Mouse (Mus musculus) stomach, postnatal 0 days (tissue): ENCODE data around the gene Appl2. TPM values are rescaled to one million over a fixed set of nuclear protein-coding genes. Genes with fewer than 3 reads are reported as not detected.

Source experiments
- ATAC-seq: fragments of 200-750 bp; cut with Nextera tagmentation; 2 replicates; pipeline ENCODE4 v1.8.0; 2017; ENCODE audit not compliant: low FRiP score, low TSS enrichment
- DNase-seq: peaks from one replicate; pipeline ENCODE4 v3.0.0-alpha.2; 2016; ENCODE audit warnings: low spot score
- H3K27ac ChIP-seq: fragments of 300-500 bp; sonication (generic); replicated peaks from 2 replicates; pipeline ENCODE4 v1.5.1; 2014; ENCODE audit warnings: mild to moderate bottlenecking, control low read depth
- H3K27me3 ChIP-seq: fragments of 300-500 bp; sonication (generic); 2 replicates; pipeline ENCODE4 v1.6.1; 2014; ENCODE audit warnings: low read length; ENCODE audit not compliant: control insufficient read depth, insufficient read depth
- H3K36me3 ChIP-seq: fragments of 300-500 bp; sonication (generic); 2 replicates; pipeline ENCODE4 v1.6.1; 2014; ENCODE audit warnings: low read length, mixed read lengths; ENCODE audit not compliant: control insufficient read depth, insufficient read depth
- H3K4me1 ChIP-seq: fragments of 300-500 bp; sonication (generic); replicated peaks from 2 replicates; pipeline ENCODE4 v1.6.1; 2014; ENCODE audit warnings: antibody characterized with exemption; ENCODE audit not compliant: control insufficient read depth, insufficient read depth
- H3K4me2 ChIP-seq: fragments of 300-500 bp; sonication (generic); replicated peaks from 2 replicates; pipeline ENCODE4 v1.6.1; 2014; ENCODE audit warnings: low read depth, mild to moderate bottlenecking, control low read depth, moderate library complexity
- H3K4me3 ChIP-seq: fragments of 300-500 bp; sonication (generic); 2 replicates; pipeline ENCODE4 v1.5.1; 2014; ENCODE audit warnings: low read depth, low read length, control low read depth
- H3K9ac ChIP-seq: fragments of 300-500 bp; sonication (generic); 2 replicates; pipeline ENCODE4 v1.6.1; 2014; ENCODE audit warnings: mild to moderate bottlenecking, low read length, control low read depth, mixed read lengths
- H3K9me3 ChIP-seq: fragments of 300-500 bp; sonication (generic); 2 replicates; pipeline ENCODE4 v1.6.1; 2016; ENCODE audit warnings: low read length; ENCODE audit not compliant: control insufficient read depth
- CTCF ChIP-seq: IDR thresholded peaks from 2 replicates; pipeline ENCODE4 v1.5.1; 2016; ENCODE audit warnings: antibody characterized with exemption, low read depth, mild to moderate bottlenecking, moderate library complexity
- EP300 ChIP-seq: optimal IDR thresholded peaks from 2 replicates; pipeline ENCODE3; 2016; ENCODE audit warnings: antibody characterized with exemption
- WGBS: fragments of 180-500 bp; shearing (Covaris S2); extraction: QIAGEN DNeasy Blood & Tissue Kit; methylation state at CpG from one replicate; pipeline ENCODE4 v1.1.7; 2014; 5-methylcytosine and 5-hydroxymethylcytosine counted together
- polyA plus RNA-seq: library from polyadenylated mRNA; unstranded; fragments of >200 nt; fragmentation: Nextera tagmentation; extraction: Ambion mirVana; gene quantifications from 2 replicates; pipeline ENCODE4 v1.2.1, GENCODE M21; 2015

Appl2 gene
- 34.3 and 35.8 TPM in 2 replicates for polyA plus RNA-seq

DNA sequence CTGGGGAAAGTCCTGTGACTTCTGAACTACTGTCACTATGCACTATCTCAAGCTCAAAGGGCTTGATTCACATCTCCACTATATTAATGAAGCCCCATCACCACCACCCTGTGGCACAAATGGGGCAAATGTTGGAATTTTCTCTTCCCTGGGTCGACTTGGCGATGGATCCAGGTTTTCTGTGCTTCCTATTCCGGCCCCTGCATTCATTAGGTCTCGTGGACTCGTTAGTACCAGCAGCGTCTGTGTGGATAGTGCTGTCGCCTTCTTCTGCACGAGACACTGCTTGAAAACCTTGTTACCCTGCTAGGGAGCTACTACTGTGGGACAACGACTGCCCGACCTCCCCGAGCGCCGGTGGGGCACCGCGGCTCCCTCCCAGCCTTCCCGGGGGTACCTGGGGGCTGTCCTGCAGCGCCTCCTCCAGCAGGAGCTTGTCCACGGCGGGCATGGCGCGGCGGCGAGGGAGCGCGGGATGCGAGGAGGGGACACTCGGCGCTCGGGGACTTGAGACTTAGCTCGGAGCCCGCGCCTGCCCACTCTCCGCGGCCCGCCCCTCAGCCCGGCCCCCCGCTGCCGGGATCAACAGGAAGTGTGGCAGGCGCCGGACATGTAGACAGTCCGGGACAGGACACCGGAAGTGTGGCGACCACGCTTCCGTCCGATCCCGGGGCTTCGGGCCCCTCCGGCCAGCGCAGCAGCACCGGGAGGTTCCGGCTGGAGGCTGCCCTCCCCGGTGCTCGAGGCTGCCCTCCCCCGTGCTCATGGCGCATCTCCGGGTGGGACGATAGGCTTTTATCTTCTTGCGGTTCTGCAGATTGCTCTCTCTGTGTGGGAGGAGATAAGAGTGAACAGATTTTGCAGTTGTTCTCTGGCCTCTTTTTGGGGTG, at the start of gene Appl2:
TSS of gene Appl2 (minus strand) at position 608 of the 890 bp plus-strand sequence.
- H3K4me2 ChIP-seq: peak within 1 kb of the TSS; percentile 66
- H3K27me3 ChIP-seq: no peaks in the 10 kb centered on the region
- H3K4me3 ChIP-seq: peak within 1 kb of the TSS; percentile 79
- TF ChIP-seq CTCF (peak; percentile 45), EP300 (no peak)
- under 1% methylated on average over 51 of the region's 59 CpGs for whole genome bisulfite sequencing
- H3K27ac ChIP-seq: peak within 1 kb of the TSS; percentile 90
- peak within 1 kb of the TSS; percentile 86 for H3K9ac ChIP-seq
- DNase-seq: peak; percentile 95
- H3K9me3 ChIP-seq: no peaks in the 10 kb centered on the region
- H3K36me3 ChIP-seq: no peaks in the 10 kb centered on the region
- ATAC-seq: peak; percentile 94
- H3K4me1 ChIP-seq: 0 out of 2 replicates have a peak, but pooled peaks cover 2% of the 10 kb centered on the region

DNA sequence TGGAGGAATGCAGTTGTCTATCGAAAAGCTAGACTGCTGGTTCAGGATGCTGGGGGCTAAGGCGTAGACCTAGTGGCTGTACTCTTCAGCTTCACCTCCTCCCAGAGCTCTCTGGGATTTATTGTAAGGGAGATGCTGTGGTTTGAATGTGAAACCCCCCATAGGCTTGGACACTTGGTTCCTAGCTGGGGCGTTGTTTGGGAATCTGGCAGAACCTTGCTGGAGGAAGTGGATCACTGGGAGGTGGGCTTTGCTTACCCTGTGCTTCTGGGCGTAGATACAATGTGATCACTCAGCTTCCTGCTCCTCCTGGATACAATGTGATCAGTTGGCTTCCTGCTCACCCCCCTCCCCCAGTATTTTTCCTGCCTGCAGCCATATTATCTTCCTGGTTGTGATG, 47.7 kb upstream of the Appl2 start:
- Histone ChIP-seq H3K36me3 (no peaks in the 10 kb centered on the region), H3K4me3 (no peak overlapping the region), H3K4me2 (no peak overlapping the region), H3K9me3 (no peaks in the 10 kb centered on the region), H3K27ac (no peak overlapping the region), H3K27me3 (no peaks in the 10 kb centered on the region), H3K9ac (no peak overlapping the region), H3K4me1 (no peaks in the 10 kb centered on the region)
- ATAC-seq (no peak), DNase-seq (no peak)
- 77% methylated on average over 4 of the region's 4 CpGs for WGBS
- TF ChIP-seq CTCF: no peak
- TF ChIP-seq EP300: no peak

DNA sequence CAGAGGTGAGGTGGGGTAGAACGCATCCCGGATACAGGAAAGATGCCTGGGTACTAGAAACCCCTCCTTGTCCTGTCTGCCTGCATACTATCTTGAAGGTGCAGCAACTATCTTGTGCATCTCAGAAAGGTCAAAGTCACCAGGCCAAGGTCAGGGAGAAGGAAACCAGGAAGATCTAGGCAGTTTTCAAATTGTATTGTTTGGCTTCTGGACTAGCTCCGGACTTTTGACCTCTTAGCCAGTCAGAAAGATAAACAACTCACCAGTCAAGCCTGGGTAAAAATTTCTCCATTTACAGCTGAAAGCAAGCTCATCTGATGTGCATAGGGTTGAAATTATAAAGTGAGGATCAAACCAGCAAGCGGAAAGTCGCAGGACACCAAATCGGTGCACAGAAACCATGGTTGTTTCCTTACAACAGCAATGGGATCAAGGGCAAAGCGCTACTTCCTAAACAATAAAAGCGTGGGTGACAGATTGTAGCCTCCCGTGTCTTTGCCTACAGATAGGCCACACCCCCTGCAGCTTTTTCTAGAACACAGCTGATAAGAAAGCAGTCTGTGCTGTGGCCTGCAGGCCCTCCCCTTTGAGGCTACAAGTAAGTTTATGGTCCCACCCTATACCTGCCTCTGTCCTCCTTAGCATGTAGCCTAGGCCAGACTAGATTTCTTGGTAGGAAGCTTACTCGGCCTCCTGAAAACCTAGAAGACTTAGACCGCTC, 43.8 kb upstream of the Appl2 start:
- no peak overlapping the region for H3K4me2 ChIP-seq
- H3K36me3 ChIP-seq: no peaks in the 10 kb centered on the region
- H3K27me3 ChIP-seq: no peaks in the 10 kb centered on the region
- TF ChIP-seq CTCF (no peak), EP300 (no peak)
- DNase-seq: peak; percentile 18
- peak; percentile 64 for ATAC-seq
- no peak overlapping the region for H3K9ac ChIP-seq
- H3K4me3 ChIP-seq: no peak overlapping the region
- 64% methylated on average over 11 of the region's 11 CpGs for WGBS
- H3K9me3 ChIP-seq: no peaks in the 10 kb centered on the region
- no peaks in the 10 kb centered on the region for H3K4me1 ChIP-seq
- H3K27ac ChIP-seq: no peak overlapping the region

DNA sequence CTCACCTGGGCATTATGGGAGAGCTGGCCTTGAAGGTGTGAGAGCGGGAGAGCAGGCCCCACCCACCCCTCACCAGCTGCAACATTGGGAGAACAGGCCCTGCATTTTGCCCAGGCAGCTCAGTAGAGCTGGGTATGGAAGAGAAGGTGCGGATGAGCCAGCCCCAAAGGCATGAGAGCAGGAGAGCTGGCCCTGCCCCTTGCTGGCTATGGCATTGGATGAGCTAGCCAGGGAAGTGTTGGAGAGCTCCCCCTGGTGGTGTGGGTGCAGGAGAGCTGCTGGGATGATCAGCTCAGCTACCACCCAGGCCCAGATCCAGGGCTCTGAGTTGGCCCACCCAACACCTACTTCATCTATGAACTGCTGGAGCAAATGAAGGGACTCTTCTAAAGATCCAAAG, 39.7 kb upstream of the Appl2 start:
- 94% methylated on average over 2 of the region's 2 CpGs for WGBS
- ATAC-seq: no peak
- no peak overlapping the region for H3K9ac ChIP-seq
- H3K9me3 ChIP-seq: no peaks in the 10 kb centered on the region
- H3K27ac ChIP-seq: no peak overlapping the region
- DNase-seq: no peak
- no peaks in the 10 kb centered on the region for H3K36me3 ChIP-seq
- H3K27me3 ChIP-seq: no peaks in the 10 kb centered on the region
- H3K4me1 ChIP-seq: no peaks in the 10 kb centered on the region
- H3K4me2 ChIP-seq: no peak overlapping the region
- TF ChIP-seq EP300 (no peak), CTCF (no peak)
- no peak overlapping the region for H3K4me3 ChIP-seq

DNA sequence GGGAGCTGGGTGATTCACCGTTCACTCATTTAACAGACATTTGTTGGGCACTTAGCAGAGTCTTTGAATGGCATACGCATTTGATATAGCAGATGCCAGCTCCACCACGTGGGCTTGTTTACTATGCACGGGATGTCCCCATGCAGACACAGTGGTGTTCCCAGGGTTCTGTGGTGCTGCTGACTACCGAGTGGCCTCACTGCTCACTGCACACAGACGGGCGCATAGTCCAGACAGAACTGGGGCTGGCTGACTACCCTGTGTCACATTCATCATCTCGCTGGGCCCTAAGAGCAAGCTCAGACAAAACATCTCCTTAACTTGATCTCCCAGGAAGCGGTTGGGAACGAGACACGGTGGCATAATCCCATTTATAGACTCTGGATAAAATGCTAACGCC, 32.8 kb upstream of the Appl2 start:
- no peaks in the 10 kb centered on the region for H3K27me3 ChIP-seq
- no peak overlapping the region for H3K4me2 ChIP-seq
- no peak overlapping the region for H3K4me3 ChIP-seq
- H3K36me3 ChIP-seq: no peaks in the 10 kb centered on the region
- H3K27ac ChIP-seq: no peak overlapping the region
- 71% methylated on average over 12 of the region's 12 CpGs for WGBS
- DNase-seq: no peak
- no peak for ATAC-seq
- no peak for TF ChIP-seq EP300
- TF ChIP-seq CTCF: no peak
- H3K4me1 ChIP-seq: no peaks in the 10 kb centered on the region
- H3K9ac ChIP-seq: no peak overlapping the region
- H3K9me3 ChIP-seq: no peaks in the 10 kb centered on the region
